Mouse (Mus musculus): ENCODE data around the gene Pon1. TPM values are rescaled to one million over a fixed set of nuclear protein-coding genes. Genes with fewer than 3 reads are reported as not detected.

The Pon1 gene
- polyA plus RNA-seq, 1 experiment, result not detected

- no peaks in the 10 kb centered on the region for H3K4me1 ChIP-seq (ENCODE audit: control insufficient read depth, insufficient read depth, low read length)
- TF ChIP-seq POLR2A (IDR thresholded peaks at IDR 0.05; ENCODE audit: insufficient read depth, low read depth, low read length) (no peak), CTCF (IDR thresholded peaks at IDR 0.05; ENCODE audit: insufficient read depth, low read depth, low read length) (no peak)
- H3K4me3 ChIP-seq (ENCODE audit: insufficient read depth, low read depth, low read length), result no peak overlapping the region
- WGBS, result 78% methylated on average over 7 of the region's 7 CpGs
- H3K27ac ChIP-seq (ENCODE audit: insufficient read depth, low read depth, low read length), result no peak overlapping the region
Observed at GRCm38 (mm10) chr6:5186229-5186950, 7.4 kb downstream of the Pon1 start.

- H3K27ac ChIP-seq (ENCODE audit: insufficient read depth, low read depth, low read length), result no peak overlapping the region
- TF ChIP-seq CTCF (IDR thresholded peaks at IDR 0.05; ENCODE audit: insufficient read depth, low read depth, low read length) (no peak), POLR2A (IDR thresholded peaks at IDR 0.05; ENCODE audit: insufficient read depth, low read depth, low read length) (no peak)
- WGBS, result 81% methylated on average over 5 of the region's 5 CpGs
- H3K4me3 ChIP-seq (ENCODE audit: insufficient read depth, low read depth, low read length), result no peak overlapping the region
- H3K4me1 ChIP-seq (ENCODE audit: control insufficient read depth, insufficient read depth, low read length), result peaks cover 4% of the 10 kb centered on the region; the same call in 1 of the 2 replicates
Observed at GRCm38 (mm10) chr6:5180645-5181044, 13.1 kb downstream of the Pon1 start.

- Histone ChIP-seq H3K27ac (ENCODE audit: insufficient read depth, low read depth, low read length) (no peak overlapping the region), H3K4me3 (ENCODE audit: insufficient read depth, low read depth, low read length) (no peak overlapping the region), H3K4me1 (ENCODE audit: control insufficient read depth, insufficient read depth, low read length) (peaks cover 4% of the 10 kb centered on the region; the same call in 1 of the 2 replicates)
- 94% methylated on average over 6 of the region's 6 CpGs for WGBS
- TF ChIP-seq POLR2A (IDR thresholded peaks at IDR 0.05; ENCODE audit: insufficient read depth, low read depth, low read length) (no peak), CTCF (IDR thresholded peaks at IDR 0.05; ENCODE audit: insufficient read depth, low read depth, low read length) (no peak)
Observed at GRCm38 (mm10) chr6:5179189-5179588, 14.6 kb downstream of the Pon1 start.

DNA sequence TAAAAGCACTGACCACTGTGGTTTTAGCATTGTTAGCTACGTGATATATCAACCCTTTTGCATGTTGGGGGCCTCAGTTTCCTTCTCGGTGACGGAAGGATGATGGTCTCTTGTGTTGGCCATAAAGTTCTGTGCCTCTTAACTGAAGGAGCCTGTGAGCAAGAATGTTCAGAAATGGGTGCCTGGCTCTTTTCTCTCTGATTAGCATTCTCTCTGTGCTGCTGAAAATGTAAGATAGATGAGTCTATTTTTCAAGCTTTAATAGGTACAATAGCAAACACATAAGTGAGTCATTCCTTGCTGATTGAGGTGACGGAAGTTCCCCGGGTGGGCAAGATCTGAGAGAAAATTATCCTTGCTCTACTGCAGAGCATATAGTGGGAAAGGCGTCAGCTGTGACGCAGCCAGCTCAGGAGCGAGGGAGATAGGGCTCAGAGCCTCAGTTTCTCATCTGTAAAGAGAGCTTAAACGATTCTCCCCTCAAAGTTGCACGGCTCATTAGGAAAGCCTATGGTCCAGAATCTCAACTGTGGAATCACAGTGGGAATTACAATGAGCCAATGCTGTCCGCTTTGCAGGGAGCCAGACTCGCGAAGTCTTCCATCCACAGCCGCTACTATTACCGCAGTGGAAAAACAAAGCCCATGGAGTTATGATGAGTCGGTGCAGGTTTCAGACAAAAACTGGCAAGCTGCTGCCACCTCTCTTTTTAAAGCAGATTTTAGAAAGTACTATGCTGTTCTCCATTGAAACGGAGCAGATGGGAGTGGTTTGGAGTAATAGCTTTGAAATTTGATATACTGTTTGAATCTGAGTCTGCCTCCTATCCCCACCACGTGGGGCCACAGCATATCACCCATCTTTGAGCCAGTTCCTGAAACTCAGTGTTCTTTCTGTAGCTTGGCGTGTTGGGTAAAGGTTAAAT, 15.5 kb downstream of the Pon1 start:
- WGBS, result 27% methylated on average over 19 of the region's 19 CpGs
- peaks cover 4% of the 10 kb centered on the region; the same call in 1 of the 2 replicates for H3K4me1 ChIP-seq (ENCODE audit: control insufficient read depth, insufficient read depth, low read length)
- TF ChIP-seq CTCF (IDR thresholded peaks at IDR 0.05; ENCODE audit: insufficient read depth, low read depth, low read length) (no peak), POLR2A (IDR thresholded peaks at IDR 0.05; ENCODE audit: insufficient read depth, low read depth, low read length) (no peak)
- peak overlapping the region; percentile 14 for H3K4me3 ChIP-seq (ENCODE audit: insufficient read depth, low read depth, low read length)
- H3K27ac ChIP-seq (ENCODE audit: insufficient read depth, low read depth, low read length), result no peak overlapping the region

- TF ChIP-seq POLR2A (IDR thresholded peaks at IDR 0.05; ENCODE audit: insufficient read depth, low read depth, low read length) (no peak), CTCF (IDR thresholded peaks at IDR 0.05; ENCODE audit: insufficient read depth, low read depth, low read length) (no peak)
- no peak overlapping the region for H3K27ac ChIP-seq (ENCODE audit: insufficient read depth, low read depth, low read length)
- 93% methylated on average over 10 of the region's 10 CpGs for WGBS
- H3K4me1 ChIP-seq (ENCODE audit: control insufficient read depth, insufficient read depth, low read length), result peaks cover 4% of the 10 kb centered on the region; the same call in 1 of the 2 replicates
- H3K4me3 ChIP-seq (ENCODE audit: insufficient read depth, low read depth, low read length), result no peak overlapping the region
Observed at GRCm38 (mm10) chr6:5174179-5174812, 19.4 kb downstream of the Pon1 start.

DNA sequence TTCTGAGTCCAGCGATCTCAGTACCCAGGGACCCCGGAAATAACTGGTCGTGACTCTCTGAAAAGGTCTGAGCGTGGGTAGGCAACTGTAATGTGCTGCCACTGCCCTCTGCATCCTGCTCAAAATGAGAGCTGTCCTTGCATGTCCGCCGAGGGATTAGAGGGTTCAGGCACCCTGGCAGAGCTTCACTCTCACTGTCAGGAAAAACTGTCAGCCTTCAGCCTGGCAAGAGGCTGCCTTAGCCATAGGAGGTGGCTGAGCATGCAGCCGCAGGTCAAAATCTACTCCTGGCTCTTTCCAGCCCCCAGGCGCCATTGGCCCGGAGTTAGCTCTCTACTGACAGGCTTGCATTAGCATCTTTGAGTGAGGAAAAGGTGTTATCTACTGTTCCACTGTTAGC, 21.2 kb downstream of the Pon1 start:
- Histone ChIP-seq H3K4me3 (ENCODE audit: insufficient read depth, low read depth, low read length) (no peak overlapping the region), H3K27ac (ENCODE audit: insufficient read depth, low read depth, low read length) (no peak overlapping the region), H3K4me1 (ENCODE audit: control insufficient read depth, insufficient read depth, low read length) (no peaks in the 10 kb centered on the region)
- 80% methylated on average over 9 of the region's 9 CpGs for WGBS
- TF ChIP-seq CTCF (IDR thresholded peaks at IDR 0.05; ENCODE audit: insufficient read depth, low read depth, low read length) (no peak), POLR2A (IDR thresholded peaks at IDR 0.05; ENCODE audit: insufficient read depth, low read depth, low read length) (no peak)

- 87% methylated on average over 4 of the region's 4 CpGs for WGBS
- no peaks in the 10 kb centered on the region for H3K4me1 ChIP-seq (ENCODE audit: control insufficient read depth, insufficient read depth, low read length)
- H3K4me3 ChIP-seq (ENCODE audit: insufficient read depth, low read depth, low read length), result no peak overlapping the region
- TF ChIP-seq CTCF (IDR thresholded peaks at IDR 0.05; ENCODE audit: insufficient read depth, low read depth, low read length) (no peak), POLR2A (IDR thresholded peaks at IDR 0.05; ENCODE audit: insufficient read depth, low read depth, low read length) (no peak)
- H3K27ac ChIP-seq (ENCODE audit: insufficient read depth, low read depth, low read length), result no peak overlapping the region
Observed at GRCm38 (mm10) chr6:5171418-5171817, 22.3 kb downstream of the Pon1 start.

- whole genome bisulfite sequencing, result 53% methylated on average over 9 of the region's 9 CpGs
Observed at GRCm38 (mm10) chr6:5168158-5168557, 25.6 kb downstream of the Pon1 start.

More at GRCm38 (mm10) chr6:5168158-5168557, 25.6 kb downstream of the Pon1 start:
- Histone ChIP-seq H3K4me1 (ENCODE audit: control insufficient read depth, insufficient read depth, low read length) (no peaks in the 10 kb centered on the region), H3K4me3 (ENCODE audit: insufficient read depth, low read depth, low read length) (no peak overlapping the region), H3K27ac (ENCODE audit: insufficient read depth, low read depth, low read length) (no peak overlapping the region)
- TF ChIP-seq POLR2A (IDR thresholded peaks at IDR 0.05; ENCODE audit: insufficient read depth, low read depth, low read length) (no peak), CTCF (IDR thresholded peaks at IDR 0.05; ENCODE audit: insufficient read depth, low read depth, low read length) (no peak)
